Mouse (Mus musculus): Measurements from ENCODE around the gene Ttc21a.

Gene Ttc21a

GRCm38 (mm10) chr9:119976704-119977556, 39.5 kb downstream of the Ttc21a start:
- no peak for DNase-seq (ENCODE audit: low spot score)

GRCm38 (mm10) chr9:119977557-119978060, 40.2 kb downstream of the Ttc21a start:
- DNase-seq (ENCODE audit: low spot score): no peak

GRCm38 (mm10) chr9:119978151-119978810, 40.9 kb downstream of the Ttc21a start:
- DNase-seq (ENCODE audit: low spot score): peak; percentile 29

GRCm38 (mm10) chr9:119978811-119979441, 41.5 kb downstream of the Ttc21a start:
- no peak for DNase-seq (ENCODE audit: low spot score)

GRCm38 (mm10) chr9:119979749-119980148, 42.3 kb downstream of the Ttc21a start:
- DNase-seq (ENCODE audit: low spot score): no peak

GRCm38 (mm10) chr9:119980770-119981182, 43.4 kb downstream of the Ttc21a start:
- DNase-seq (ENCODE audit: low spot score): no peak

- peak; percentile 39 for DNase-seq (ENCODE audit: low spot score)
These were observed 44.1 kb downstream of the Ttc21a start for GRCm38 (mm10) chr9:119981183-119982179.

GRCm38 (mm10) chr9:119982241-119982811, 44.9 kb downstream of the Ttc21a start:
- peak; percentile 50 for DNase-seq (ENCODE audit: low spot score)

GRCm38 (mm10) chr9:119982956-119983551, 45.6 kb downstream of the Ttc21a start:
- peak; percentile 42 for DNase-seq (ENCODE audit: low spot score)

GRCm38 (mm10) chr9:119983585-119984535, 46.5 kb downstream of the Ttc21a start:
- peak; percentile 72 for DNase-seq (ENCODE audit: low spot score)

GRCm38 (mm10) chr9:119984536-119985011, 47.2 kb downstream of the Ttc21a start, which contains the start of gene Csrnp1:
TSS of gene Csrnp1 (minus strand) at chr9:119984658.
- no peak for DNase-seq (ENCODE audit: low spot score)

- DNase-seq (ENCODE audit: low spot score): no peak
These were observed 48.6 kb downstream of the Ttc21a start for GRCm38 (mm10) chr9:119985881-119986574.

- no peak for DNase-seq (ENCODE audit: low spot score)
These were observed 50.9 kb downstream of the Ttc21a start for GRCm38 (mm10) chr9:119988304-119988703.

GRCm38 (mm10) chr9:119991310-119991709, 53.9 kb downstream of the Ttc21a start:
- no peak for DNase-seq (ENCODE audit: low spot score)

GRCm38 (mm10) chr9:119993092-119993844, 55.9 kb downstream of the Ttc21a start:
- DNase-seq (ENCODE audit: low spot score): no peak

GRCm38 (mm10) chr9:119994207-119994606, 56.8 kb downstream of the Ttc21a start:
- no peak for DNase-seq (ENCODE audit: low spot score)

- DNase-seq (ENCODE audit: low spot score): no peak
These were observed 58.7 kb downstream of the Ttc21a start for GRCm38 (mm10) chr9:119996080-119996479.

- no peak for DNase-seq (ENCODE audit: low spot score)
These were observed 61.4 kb downstream of the Ttc21a start for GRCm38 (mm10) chr9:119998776-119999175.

Data from spleen, adult 12 weeks (tissue).